Mouse (Mus musculus) stomach, embryonic 14.5 days (tissue): ENCODE measurements around the gene Arhgef15. TPM values are rescaled to one million over a fixed set of nuclear protein-coding genes. Genes with fewer than 3 reads are reported as not detected.

Experiments
- ATAC-seq: fragments of 200-750 bp; cut with Nextera tagmentation; 2 replicates; pipeline ENCODE4 v1.8.0; 2017; ENCODE audit warnings: low read depth, moderate TSS enrichment; ENCODE audit not compliant: insufficient number of reproducible peaks, insufficient read depth, low FRiP score
- H3K27ac ChIP-seq: fragments of 300-500 bp; sonication (generic); 2 replicates; pipeline ENCODE4 v1.5.1; 2014; ENCODE audit warnings: mild to moderate bottlenecking, low read length, moderate library complexity, mixed read lengths
- H3K27me3 ChIP-seq: fragments of 300-500 bp; sonication (generic); 2 replicates; pipeline ENCODE4 v1.6.1; 2014; ENCODE audit warnings: low read length, control low read depth, mixed read lengths; ENCODE audit not compliant: control insufficient read depth, insufficient read depth
- H3K36me3 ChIP-seq: fragments of 300-500 bp; sonication (generic); 2 replicates; pipeline ENCODE4 v1.6.1; 2014; ENCODE audit warnings: mild to moderate bottlenecking, control low read depth, low read length, moderate library complexity, mixed read lengths; ENCODE audit not compliant: control insufficient read depth, insufficient read depth
- H3K4me1 ChIP-seq: fragments of 300-500 bp; sonication (generic); 2 replicates; pipeline ENCODE4 v1.6.1; 2014; ENCODE audit warnings: low read length, control low read depth, mixed read lengths; ENCODE audit not compliant: control insufficient read depth, insufficient read depth
- H3K4me2 ChIP-seq: fragments of 300-500 bp; sonication (generic); replicated peaks from 2 replicates; pipeline ENCODE4 v1.6.1; 2014; ENCODE audit warnings: low read depth, low read length, control low read depth
- H3K4me3 ChIP-seq: fragments of 300-500 bp; sonication (generic); 2 replicates; pipeline ENCODE4 v1.5.1; 2014; ENCODE audit warnings: low read depth, low read length, control low read depth
- H3K9ac ChIP-seq: fragments of 300-500 bp; sonication (generic); replicated peaks from 2 replicates; pipeline ENCODE4 v1.6.1; 2014; ENCODE audit warnings: low read depth, mild to moderate bottlenecking, control low read depth, low read length, moderate library complexity, mixed read lengths
- H3K9me3 ChIP-seq: fragments of 300-500 bp; sonication (generic); 2 replicates; pipeline ENCODE4 v1.6.1; 2016; ENCODE audit warnings: low read depth, low read length, control low read depth; ENCODE audit not compliant: control insufficient read depth
- WGBS: fragments of 180-500 bp; shearing (Covaris S2); extraction: QIAGEN DNeasy Blood & Tissue Kit; methylation state at CpG from one replicate; pipeline ENCODE4 v1.1.7; 2014; 5-methylcytosine and 5-hydroxymethylcytosine counted together
- polyA plus RNA-seq: library from polyadenylated mRNA; unstranded; fragments of >200 nt; fragmentation: Nextera tagmentation; extraction: Ambion mirVana; gene quantifications from 2 replicates; pipeline ENCODE4 v1.2.1, GENCODE M21; 2014

The Arhgef15 gene
- polyA plus RNA-seq, 1 experiment from 2014 or later, result 10.9 TPM

GRCm38 (mm10) chr11:68961596-68961995 is 4.3 kb upstream of the Arhgef15 start:
- no peaks in the 10 kb centered on the region for H3K36me3 ChIP-seq
- no peak overlapping the region for H3K4me2 ChIP-seq
- no peaks in the 10 kb centered on the region for H3K4me1 ChIP-seq
- H3K27ac ChIP-seq, result no peak overlapping the region
- no peaks in the 10 kb centered on the region for H3K9me3 ChIP-seq
- no peak for ATAC-seq
- no peaks in the 10 kb centered on the region for H3K27me3 ChIP-seq
- H3K9ac ChIP-seq, result no peak overlapping the region
- H3K4me3 ChIP-seq, result no peak overlapping the region
- 61% methylated on average over 3 of the region's 3 CpGs for WGBS

GRCm38 (mm10) chr11:68957971-68958370 is 691 bp upstream of the Arhgef15 start:
- H3K9ac ChIP-seq, result no peak overlapping the region
- H3K27ac ChIP-seq, result no peak overlapping the region
- no peaks in the 10 kb centered on the region for H3K36me3 ChIP-seq
- no peaks in the 10 kb centered on the region for H3K9me3 ChIP-seq
- no peaks in the 10 kb centered on the region for H3K27me3 ChIP-seq
- H3K4me2 ChIP-seq, result no peak overlapping the region
- no peak overlapping the region for H3K4me3 ChIP-seq
- no peaks in the 10 kb centered on the region for H3K4me1 ChIP-seq
- 89% methylated on average over 1 of the region's 1 CpGs for WGBS
- no peak for ATAC-seq

GRCm38 (mm10) chr11:68956697-68957096 is 583 bp downstream of the Arhgef15 start:
- no peaks in the 10 kb centered on the region for H3K27me3 ChIP-seq
- H3K4me2 ChIP-seq, result no peak overlapping the region
- H3K4me1 ChIP-seq, result no peaks in the 10 kb centered on the region
- H3K9me3 ChIP-seq, result no peaks in the 10 kb centered on the region
- H3K4me3 ChIP-seq, result peak overlapping the region; percentile 9; the same call in 1 of the 2 replicates
- peak overlapping the region; percentile 39; the same call in 1 of the 2 replicates for H3K27ac ChIP-seq
- H3K36me3 ChIP-seq, result no peaks in the 10 kb centered on the region
- H3K9ac ChIP-seq, result no peak overlapping the region
- 29% methylated on average over 13 of the region's 13 CpGs for WGBS
- ATAC-seq, result no peak

GRCm38 (mm10) chr11:68956107-68956506 is 1.2 kb downstream of the Arhgef15 start:
- Histone ChIP-seq H3K9me3 (no peaks in the 10 kb centered on the region), H3K27me3 (no peaks in the 10 kb centered on the region), H3K27ac (peak overlapping the region; percentile 15; the same call in 1 of the 2 replicates), H3K36me3 (no peaks in the 10 kb centered on the region), H3K4me2 (no peak overlapping the region), H3K4me3 (no peak overlapping the region), H3K9ac (no peak overlapping the region), H3K4me1 (no peaks in the 10 kb centered on the region)
- 37% methylated on average over 3 of the region's 3 CpGs for WGBS
- no peak for ATAC-seq

- peak overlapping the region; percentile 25; the same call in 1 of the 2 replicates for H3K4me3 ChIP-seq
- no peaks in the 10 kb centered on the region for H3K27me3 ChIP-seq
- no peaks in the 10 kb centered on the region for H3K9me3 ChIP-seq
- no peak overlapping the region for H3K27ac ChIP-seq
- ATAC-seq, result peak; percentile 33; the same call in 1 of the 2 replicates
- H3K4me2 ChIP-seq, result peak overlapping the region; percentile 44
- no peaks in the 10 kb centered on the region for H3K4me1 ChIP-seq
- no peaks in the 10 kb centered on the region for H3K36me3 ChIP-seq
- no peak overlapping the region for H3K9ac ChIP-seq
- 71% methylated on average over 5 of the region's 5 CpGs for WGBS
Measured at GRCm38 (mm10) chr11:68955473-68955872, 1.8 kb downstream of the Arhgef15 start.

GRCm38 (mm10) chr11:68954408-68954807 is 2.9 kb downstream of the Arhgef15 start:
- no peak for ATAC-seq
- Histone ChIP-seq H3K9me3 (no peaks in the 10 kb centered on the region), H3K9ac (no peak overlapping the region), H3K4me2 (peak overlapping the region; percentile 44), H3K4me1 (no peaks in the 10 kb centered on the region), H3K27me3 (no peaks in the 10 kb centered on the region), H3K36me3 (no peaks in the 10 kb centered on the region), H3K4me3 (peak overlapping the region; percentile 25), H3K27ac (no peak overlapping the region)
- WGBS, result 2% methylated on average over 17 of the region's 17 CpGs

- Histone ChIP-seq H3K9me3 (no peaks in the 10 kb centered on the region), H3K9ac (no peak overlapping the region), H3K4me2 (peak overlapping the region; percentile 44), H3K4me1 (no peaks in the 10 kb centered on the region), H3K4me3 (peak overlapping the region; percentile 25; the same call in 1 of the 2 replicates), H3K27me3 (no peaks in the 10 kb centered on the region), H3K27ac (no peak overlapping the region), H3K36me3 (no peaks in the 10 kb centered on the region)
- 18% methylated on average over 13 of the region's 13 CpGs for WGBS
- no peak for ATAC-seq
Measured at GRCm38 (mm10) chr11:68953903-68954302, 3.4 kb downstream of the Arhgef15 start.

GRCm38 (mm10) chr11:68947542-68947993 is 9.7 kb downstream of the Arhgef15 start:
- WGBS, result 6% methylated on average over 12 of the region's 12 CpGs
- ATAC-seq, result no peak
- peak overlapping the region; percentile 31; the same call in 1 of the 2 replicates for H3K4me2 ChIP-seq
- no peaks in the 10 kb centered on the region for H3K27me3 ChIP-seq
- no peak overlapping the region for H3K9ac ChIP-seq
- H3K36me3 ChIP-seq, result no peaks in the 10 kb centered on the region
- 0 out of 2 replicates have a peak, but pooled peaks cover 8% of the 10 kb centered on the region for H3K4me1 ChIP-seq
- H3K4me3 ChIP-seq, result peak overlapping the region; percentile 17; the same call in 1 of the 2 replicates
- H3K9me3 ChIP-seq, result no peaks in the 10 kb centered on the region
- H3K27ac ChIP-seq, result no peak overlapping the region
